Mouse (Mus musculus) midbrain, embryonic 11.5 days (tissue): ENCODE data around the gene Ahcyl2. TPM values are rescaled to one million over a fixed set of nuclear protein-coding genes. Genes with fewer than 3 reads are reported as not detected.

ENCODE experiments used
- ATAC-seq: fragments of 200-750 bp; cut with Nextera tagmentation; 2 replicates; pipeline ENCODE4 v1.8.0; 2017; ENCODE audit warnings: moderate TSS enrichment, moderate library complexity; ENCODE audit not compliant: low FRiP score
- DNase-seq: peaks from one replicate; pipeline ENCODE4 v3.0.0; 2015; ENCODE audit warnings: low spot score; ENCODE audit errors: missing footprints
- H3K27ac ChIP-seq: fragments of 300-500 bp; sonication (generic); 2 replicates; pipeline ENCODE4 v1.5.1; 2014; ENCODE audit warnings: low read depth, low read length
- H3K27me3 ChIP-seq: fragments of 300-500 bp; sonication (generic); 2 replicates; pipeline ENCODE4 v1.6.1; 2014; ENCODE audit warnings: mild to moderate bottlenecking, low read length, moderate library complexity, mixed read lengths; ENCODE audit not compliant: control insufficient read depth, insufficient read depth
- H3K36me3 ChIP-seq: fragments of 300-500 bp; sonication (generic); 2 replicates; pipeline ENCODE4 v1.6.1; 2014; ENCODE audit warnings: mild to moderate bottlenecking, low read length, moderate library complexity, mixed read lengths; ENCODE audit not compliant: control insufficient read depth, insufficient read depth
- H3K4me1 ChIP-seq: fragments of 300-500 bp; sonication (generic); 2 replicates; pipeline ENCODE4 v1.6.1; 2014; ENCODE audit warnings: low read length; ENCODE audit not compliant: control insufficient read depth, insufficient read depth
- H3K4me2 ChIP-seq: fragments of 300-500 bp; sonication (generic); 2 replicates; pipeline ENCODE4 v1.6.1; 2014; ENCODE audit warnings: mild to moderate bottlenecking, moderate library complexity
- H3K4me3 ChIP-seq: fragments of 300-500 bp; sonication (generic); 2 replicates; pipeline ENCODE4 v1.5.1; 2014; ENCODE audit warnings: low read depth, low read length
- H3K9ac ChIP-seq: fragments of 300-500 bp; sonication (generic); 2 replicates; pipeline ENCODE4 v1.6.1; 2014; ENCODE audit warnings: low read length
- H3K9me3 ChIP-seq: fragments of 300-500 bp; sonication (generic); 2 replicates; pipeline ENCODE4 v1.6.1; 2016; ENCODE audit warnings: low read length; ENCODE audit not compliant: control insufficient read depth
- WGBS: fragments of 180-500 bp; shearing (Covaris S2); extraction: QIAGEN DNeasy Blood & Tissue Kit; methylation state at CpG from one replicate; pipeline ENCODE4 v1.1.7; 2014; 5-methylcytosine and 5-hydroxymethylcytosine counted together
- polyA plus RNA-seq: library from polyadenylated mRNA; unstranded; fragments of >200 nt; fragmentation: Nextera tagmentation; extraction: Ambion mirVana; gene quantifications from 2 replicates; pipeline ENCODE4 v1.2.1, GENCODE M21; 2014

Gene Ahcyl2
- polyA plus RNA-seq, 1 experiment from 2014 or later, result 11.3 TPM

DNA sequence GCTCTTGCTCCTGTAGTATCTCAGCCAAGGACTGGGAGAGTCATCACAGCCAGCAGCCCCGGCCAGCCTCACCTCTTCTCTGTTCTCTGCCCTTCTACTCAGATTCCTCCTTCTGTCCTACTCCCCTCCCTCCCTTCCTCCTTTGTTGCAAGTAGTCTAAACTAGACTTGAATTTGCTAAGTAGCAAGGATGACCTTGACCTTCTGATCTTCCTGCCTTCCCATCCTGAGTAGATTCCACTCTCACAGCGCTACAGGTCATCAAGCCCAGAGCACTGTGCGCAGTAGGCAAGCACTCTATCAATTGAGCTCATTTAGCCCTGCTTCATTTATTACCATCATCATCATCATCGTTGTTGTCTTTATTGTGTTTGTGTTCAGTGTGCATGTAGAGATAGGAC is 65.3 kb downstream of the Ahcyl2 start:
- Histone ChIP-seq H3K4me3 (no peak overlapping the region), H3K27me3 (no peaks in the 10 kb centered on the region), H3K27ac (no peak overlapping the region), H3K36me3 (no peaks in the 10 kb centered on the region), H3K4me1 (no peaks in the 10 kb centered on the region), H3K4me2 (no peak overlapping the region), H3K9ac (no peak overlapping the region), H3K9me3 (no peaks in the 10 kb centered on the region)
- no peak for ATAC-seq
- DNase-seq, result no peak
- 85% methylated on average over 4 of the region's 4 CpGs for WGBS

DNA sequence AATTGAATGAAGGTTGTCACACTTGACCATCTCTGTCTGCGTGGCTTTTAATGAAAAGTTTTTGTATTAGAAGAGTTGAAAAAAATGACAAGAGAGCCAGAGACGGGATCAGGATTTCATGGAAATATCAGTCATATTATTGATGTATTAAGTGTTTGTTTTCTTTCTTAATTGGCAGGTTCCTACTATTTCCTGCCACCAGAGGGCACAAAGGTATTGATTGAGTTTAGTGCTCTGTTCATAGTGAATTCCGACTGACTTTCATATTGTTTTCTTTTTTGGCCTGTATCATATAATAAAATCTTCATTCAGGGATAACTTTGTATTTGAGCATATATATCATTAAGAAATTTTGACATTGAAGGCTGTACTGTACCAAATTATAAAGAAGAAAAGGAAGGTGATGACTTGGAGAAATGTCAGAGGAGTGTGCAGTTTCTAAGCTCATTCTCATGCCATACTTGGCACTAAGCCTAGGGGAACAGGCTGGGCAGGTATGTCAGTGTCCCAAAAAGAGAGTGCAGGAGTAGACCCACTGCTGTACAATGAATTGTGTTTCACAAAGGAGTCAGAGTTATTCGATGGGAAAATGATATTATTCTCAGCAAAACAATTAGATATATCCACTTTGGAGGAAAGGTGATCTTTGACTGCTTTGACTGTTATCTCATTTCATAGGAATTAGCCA is 65.9 kb downstream of the Ahcyl2 start:
- H3K4me3 ChIP-seq, result no peak overlapping the region
- no peaks in the 10 kb centered on the region for H3K4me1 ChIP-seq
- H3K9ac ChIP-seq, result no peak overlapping the region
- H3K27me3 ChIP-seq, result no peaks in the 10 kb centered on the region
- no peak overlapping the region for H3K27ac ChIP-seq
- H3K36me3 ChIP-seq, result no peaks in the 10 kb centered on the region
- no peak for ATAC-seq
- DNase-seq, result no peak
- WGBS, result 73% methylated on average over 4 of the region's 4 CpGs
- no peaks in the 10 kb centered on the region for H3K9me3 ChIP-seq
- H3K4me2 ChIP-seq, result no peak overlapping the region

DNA sequence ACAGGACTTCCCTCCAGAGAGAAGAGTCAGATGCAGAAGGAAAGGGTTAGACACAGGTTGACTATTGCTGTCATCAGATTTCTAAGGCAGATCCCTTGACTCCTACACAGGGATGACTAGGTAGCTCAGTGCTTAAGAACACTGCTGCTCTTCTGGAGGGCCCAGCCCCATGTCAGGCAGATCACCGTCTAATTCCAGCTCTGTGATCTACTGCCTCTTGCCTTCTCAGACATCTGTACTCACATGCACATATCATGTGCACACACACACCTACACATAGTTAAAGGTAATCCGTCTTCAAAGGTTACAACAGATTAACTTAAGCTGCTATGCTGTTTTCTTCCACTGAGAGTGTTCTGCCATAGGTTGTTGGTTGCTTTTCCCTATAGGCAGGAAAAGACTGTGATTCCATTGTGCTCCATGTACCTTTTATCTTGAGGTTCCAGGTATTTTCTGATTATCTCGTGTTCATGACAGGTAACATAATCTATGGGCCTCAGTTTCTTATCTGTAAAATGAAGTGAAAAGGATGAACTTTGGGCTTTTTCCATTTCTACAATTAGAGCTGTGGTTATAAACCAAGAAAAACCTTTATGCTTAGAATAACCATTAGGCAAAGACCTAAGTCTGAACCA is 67.8 kb downstream of the Ahcyl2 start:
- no peak for DNase-seq
- Histone ChIP-seq H3K4me2 (no peak overlapping the region), H3K9ac (no peak overlapping the region), H3K4me1 (no peaks in the 10 kb centered on the region), H3K36me3 (no peaks in the 10 kb centered on the region), H3K4me3 (no peak overlapping the region), H3K27ac (no peak overlapping the region), H3K27me3 (no peaks in the 10 kb centered on the region), H3K9me3 (no peaks in the 10 kb centered on the region)
- 88% methylated on average over 3 of the region's 3 CpGs for WGBS
- ATAC-seq, result no peak

DNA sequence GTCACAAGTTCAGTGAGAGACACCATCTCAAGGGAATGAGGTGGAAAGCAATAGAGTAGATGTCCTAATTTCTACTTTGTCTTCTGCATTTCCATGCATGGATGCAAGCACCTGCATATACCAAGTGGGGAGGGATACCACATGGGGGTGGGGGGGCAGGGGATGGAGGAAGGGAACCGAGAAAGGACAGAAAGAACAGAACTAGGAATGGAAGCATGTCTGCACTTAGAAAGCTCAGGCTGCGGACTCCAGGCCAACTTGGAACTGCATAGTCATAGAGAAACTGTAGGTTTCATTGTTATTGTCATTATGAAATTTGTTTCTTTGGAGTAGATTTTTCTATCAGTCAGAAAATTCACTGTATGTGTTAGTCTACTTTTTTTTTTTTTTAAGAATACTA is 69.8 kb downstream of the Ahcyl2 start:
- no peak for DNase-seq
- Histone ChIP-seq H3K4me2 (no peak overlapping the region), H3K27me3 (no peaks in the 10 kb centered on the region), H3K4me1 (no peaks in the 10 kb centered on the region), H3K36me3 (no peaks in the 10 kb centered on the region), H3K27ac (no peak overlapping the region), H3K9ac (no peak overlapping the region), H3K9me3 (no peaks in the 10 kb centered on the region), H3K4me3 (no peak overlapping the region)
- 95% methylated on average over 2 of the region's 2 CpGs for WGBS
- no peak for ATAC-seq

DNA sequence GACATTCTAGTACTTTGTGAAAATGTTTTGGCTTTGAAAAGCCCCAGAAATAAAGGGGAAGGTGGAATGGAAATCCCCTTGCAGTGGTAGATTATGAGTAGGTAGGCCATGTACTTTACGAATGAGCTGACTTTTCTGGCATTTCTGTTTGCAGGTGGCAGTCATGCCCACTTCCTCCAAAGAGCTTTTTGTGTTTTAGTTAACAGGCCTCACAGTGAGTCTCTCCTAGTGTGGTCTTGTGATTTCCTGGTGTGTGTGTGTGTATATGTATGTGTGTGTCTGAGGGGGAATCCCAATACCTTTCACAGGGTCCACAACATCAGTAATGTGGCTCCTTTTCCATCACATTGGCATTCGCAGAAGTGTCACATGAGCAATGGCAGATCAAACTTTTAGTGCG is 70.7 kb downstream of the Ahcyl2 start:
- DNase-seq (no peak), ATAC-seq (no peak)
- Histone ChIP-seq H3K27me3 (no peaks in the 10 kb centered on the region), H3K4me1 (no peaks in the 10 kb centered on the region), H3K27ac (no peak overlapping the region), H3K9ac (no peak overlapping the region), H3K4me3 (no peak overlapping the region), H3K9me3 (no peaks in the 10 kb centered on the region), H3K4me2 (no peak overlapping the region), H3K36me3 (no peaks in the 10 kb centered on the region)
- WGBS, result 97% methylated on average over 3 of the region's 3 CpGs

DNA sequence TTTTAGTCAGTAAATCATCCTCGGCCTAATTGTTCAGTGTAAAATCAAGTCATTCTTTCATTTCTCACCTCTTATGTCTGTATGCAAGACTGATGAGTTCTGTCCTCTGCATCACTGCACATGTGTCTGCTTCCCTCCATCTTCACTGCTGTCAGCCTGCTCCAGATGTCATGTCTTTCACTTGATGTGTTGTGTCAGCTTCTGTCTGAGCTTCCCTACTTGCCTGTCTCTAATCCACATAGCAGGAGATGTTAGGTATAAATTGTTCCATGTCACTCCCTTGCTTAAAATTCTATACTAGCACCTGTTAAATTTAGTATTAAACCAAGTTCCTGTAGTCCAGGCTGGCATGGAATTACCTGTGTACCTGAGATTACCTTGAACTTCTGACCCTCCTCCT is 72.2 kb downstream of the Ahcyl2 start:
- no peak overlapping the region for H3K27ac ChIP-seq
- no peaks in the 10 kb centered on the region for H3K9me3 ChIP-seq
- H3K4me3 ChIP-seq, result no peak overlapping the region
- H3K4me1 ChIP-seq, result no peaks in the 10 kb centered on the region
- 94% methylated on average over 1 of the region's 1 CpGs for WGBS
- no peak for ATAC-seq
- H3K4me2 ChIP-seq, result no peak overlapping the region
- no peaks in the 10 kb centered on the region for H3K36me3 ChIP-seq
- no peaks in the 10 kb centered on the region for H3K27me3 ChIP-seq
- H3K9ac ChIP-seq, result no peak overlapping the region
- DNase-seq, result no peak

DNA sequence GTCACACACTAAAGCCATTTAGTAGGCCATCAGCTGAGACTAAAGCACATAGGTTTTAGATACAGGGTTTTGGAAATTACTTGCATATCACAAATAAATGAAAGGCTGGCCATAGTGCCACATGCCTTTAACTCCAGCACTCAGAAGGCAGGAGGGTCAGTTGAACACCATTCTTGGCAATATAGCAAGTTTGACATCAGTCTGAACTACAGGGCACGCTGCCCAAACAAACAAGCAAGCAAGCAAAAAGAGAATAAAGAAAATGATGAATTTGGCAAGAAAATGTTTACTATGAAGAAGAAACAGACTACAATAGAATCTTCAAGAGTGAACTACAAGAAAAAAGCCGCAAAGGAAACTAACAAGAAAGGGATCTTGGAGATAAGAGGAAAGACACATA is 73.7 kb downstream of the Ahcyl2 start:
- H3K36me3 ChIP-seq, result no peaks in the 10 kb centered on the region
- 88% methylated on average over 2 of the region's 2 CpGs for WGBS

DNA sequence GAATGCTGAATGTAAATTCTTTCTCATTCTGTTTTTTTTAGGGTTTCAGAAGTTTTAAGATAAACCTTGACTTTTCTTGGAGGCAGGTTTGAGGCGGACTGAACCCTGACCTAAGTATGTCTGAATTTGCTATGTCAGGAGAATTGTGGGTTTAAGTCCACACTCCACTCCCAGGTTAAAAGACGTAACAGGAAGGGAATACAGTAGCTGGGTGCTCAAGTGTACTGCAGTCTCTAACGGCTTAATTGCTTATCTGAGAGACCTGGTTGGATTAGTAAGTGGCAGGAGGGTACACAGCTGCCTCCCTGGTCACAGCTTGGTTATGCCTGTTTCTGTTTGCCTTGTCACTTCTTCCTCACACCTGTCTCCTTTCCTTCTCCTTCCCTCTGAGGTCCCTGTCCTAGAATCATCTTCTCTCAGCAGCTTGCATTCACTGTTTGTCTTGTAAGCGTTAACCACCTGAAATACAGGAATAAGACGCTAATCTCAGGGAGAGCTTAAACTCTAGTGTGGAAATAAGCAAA is 79.9 kb downstream of the Ahcyl2 start:
- Histone ChIP-seq H3K4me3 (no peak overlapping the region), H3K9me3 (no peaks in the 10 kb centered on the region), H3K9ac (no peak overlapping the region), H3K27ac (no peak overlapping the region), H3K4me2 (no peak overlapping the region), H3K27me3 (no peaks in the 10 kb centered on the region), H3K4me1 (no peaks in the 10 kb centered on the region), H3K36me3 (no peaks in the 10 kb centered on the region)
- ATAC-seq (no peak), DNase-seq (no peak)
- WGBS, result 83% methylated on average over 5 of the region's 5 CpGs

More for the DNA sequence above, 73.7 kb downstream of the Ahcyl2 start:
- ATAC-seq, result no peak
- Histone ChIP-seq H3K4me1 (no peaks in the 10 kb centered on the region), H3K9me3 (no peaks in the 10 kb centered on the region), H3K4me3 (no peak overlapping the region), H3K4me2 (no peak overlapping the region), H3K27ac (no peak overlapping the region), H3K9ac (no peak overlapping the region), H3K27me3 (no peaks in the 10 kb centered on the region)
- no peak for DNase-seq

DNA sequence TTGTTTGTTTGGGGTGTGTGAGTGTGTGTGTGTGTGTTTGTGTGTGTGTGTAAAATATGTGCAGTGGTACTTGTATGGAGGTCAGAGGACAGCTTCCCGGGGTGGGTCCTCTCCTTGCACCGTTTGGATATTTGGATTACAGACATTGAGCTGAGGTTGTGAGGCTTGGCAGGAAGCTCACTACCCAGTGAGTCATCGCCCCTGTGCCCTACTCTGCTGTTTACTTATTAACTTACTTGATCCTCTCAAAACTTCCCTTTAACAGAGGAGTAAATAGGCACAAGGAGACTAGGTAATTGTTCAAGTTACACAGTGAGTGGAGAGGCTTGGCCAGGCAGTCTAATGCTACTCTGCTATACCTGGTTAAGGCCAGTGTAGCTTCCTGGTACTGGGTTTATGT is 81.0 kb downstream of the Ahcyl2 start:
- no peak overlapping the region for H3K4me3 ChIP-seq
- no peaks in the 10 kb centered on the region for H3K36me3 ChIP-seq
- WGBS, result 79% methylated on average over 3 of the region's 3 CpGs
- no peak overlapping the region for H3K9ac ChIP-seq
- no peaks in the 10 kb centered on the region for H3K27me3 ChIP-seq
- H3K9me3 ChIP-seq, result no peaks in the 10 kb centered on the region
- H3K4me2 ChIP-seq, result no peak overlapping the region
- no peak for DNase-seq
- peaks cover 2% of the 10 kb centered on the region; the same call in 1 of the 2 replicates for H3K4me1 ChIP-seq
- H3K27ac ChIP-seq, result no peak overlapping the region
- ATAC-seq, result no peak
